Mouse (Mus musculus) G1E (cell line): ENCODE results near the gene Abca9.

ENCODE experiments used
- CTCF ChIP-seq: IDR thresholded peaks from 2 replicates; pipeline ENCODE4 v1.5.1; 2012; ENCODE audit warnings: low read depth, low read length, inconsistent platforms, mixed read lengths
- GATA1 ChIP-seq: IDR thresholded peaks from 2 replicates; pipeline ENCODE4 v1.6.1; 2012; ENCODE audit warnings: borderline replicate concordance, low read length, inconsistent platforms, mixed read lengths
- POLR2AphosphoS5 ChIP-seq: IDR thresholded peaks from 2 replicates; pipeline ENCODE4 v1.6.1; 2012; ENCODE audit warnings: low read depth, low read length, inconsistent platforms; ENCODE audit not compliant: insufficient replicate concordance
- TAL1 ChIP-seq: conservative IDR thresholded peaks from 2 replicates; pipeline ENCODE4 v1.6.1; 2012; ENCODE audit warnings: low read depth, low read length, inconsistent platforms, mixed read lengths

DNA sequence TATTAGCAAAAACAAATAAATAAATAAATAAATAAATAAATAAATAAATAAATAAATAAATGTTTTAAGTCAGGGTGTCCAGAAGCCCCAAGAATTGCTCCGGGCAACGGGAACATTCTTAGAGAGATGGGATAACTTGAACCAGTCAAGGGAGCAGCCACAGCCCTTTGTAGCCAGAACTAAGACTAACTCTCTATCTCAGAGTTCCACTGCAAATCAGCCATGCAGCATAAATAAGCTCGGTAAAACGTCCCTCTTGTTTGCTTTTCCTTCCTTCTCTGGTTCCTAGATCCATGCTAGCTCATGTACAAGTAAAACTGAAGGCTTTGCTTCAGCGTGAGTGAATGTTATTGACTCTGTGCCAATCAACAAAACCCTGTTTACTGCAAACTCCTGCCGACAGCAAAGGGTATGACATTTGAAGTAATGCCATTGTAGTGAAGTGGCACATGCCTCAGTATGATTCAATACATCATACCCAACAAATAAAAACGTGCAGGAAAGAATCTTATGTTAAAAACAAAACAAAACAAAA, 73.1 kb downstream of the Abca9 start:
- TF ChIP-seq CTCF (no peak), POLR2AphosphoS5 (no peak), GATA1 (no peak), TAL1 (no peak)
